Mouse (Mus musculus) ES-E14 (cell line): ENCODE measurements at regions not wholly inside any gene's neighbourhood (a gene's known extent, or its start where the extent isn't known, plus 50 kb on each side); places are given as distances from the start of the nearest gene placed in this dataset.

Experiments used
- CHD2 ChIP-seq: IDR thresholded peaks from 2 replicates; pipeline ENCODE4 v1.6.1; 2014; ENCODE audit warnings: mild to moderate bottlenecking, low read depth, low read length, inconsistent platforms
- HCFC1 ChIP-seq: IDR thresholded peaks from 2 replicates; pipeline ENCODE4 v1.6.1; 2012; ENCODE audit warnings: low read length, inconsistent platforms, borderline replicate concordance; ENCODE audit not compliant: insufficient read depth
- MAFK ChIP-seq: IDR thresholded peaks from 2 replicates; pipeline ENCODE4 v1.6.1; 2014; ENCODE audit warnings: mild to moderate bottlenecking, low read depth, low read length, inconsistent platforms; ENCODE audit not compliant: insufficient read depth
- ZC3H11A ChIP-seq: IDR thresholded peaks from 2 replicates; pipeline ENCODE4 v1.6.1; 2012; ENCODE audit warnings: low read depth, mild to moderate bottlenecking, inconsistent platforms, low read length, borderline replicate concordance

- TF ChIP-seq ZC3H11A (no peak), CHD2 (no peak), HCFC1 (no peak), MAFK (no peak)
These were observed 144.7 kb upstream of the Nfe2l3 start for GRCm38 (mm10) chr6:51287807-51288206.
